16 mouse cellular contexts compared by ENCODE assay signal in genomic region chr19:48378006-48378540, GRCm38 (mm10).
DNase-seq lines count a peak whose midpoint lies in the region; ATAC-seq and TF ChIP-seq lines count a peak whose summit lies in the region.
"Had no signal": no experiment of that assay in that cellular context is flagged by ENCODE, and none has a peak within 500 bp of the region (broad histone marks: within the 10 kb centered on the region; RNA-seq: fewer than 3 reads in every experiment).

No protein-coding gene starts in this region.

- no peaks in the 10 kb centered on the region for H3K4me1 ChIP-seq in hindbrain, postnatal 0 days (ENCODE audit: insufficient read depth, low read length)
- H3K4me1 ChIP-seq in hindbrain, embryonic 12.5 days, result no peaks in the 10 kb centered on the region
- no peaks in the 10 kb centered on the region for H3K4me1 ChIP-seq in lung, adult 2 months (ENCODE audit: control insufficient read depth, insufficient read depth, low read length)
- H3K4me1 ChIP-seq: heart, embryonic 12.5 days; limb, embryonic 13.5 days had no signal

- H3K4me2 ChIP-seq in hindbrain, postnatal 0 days (ENCODE audit: low read depth, low read length), result peak overlapping the region; percentile 44
- no peak overlapping the region for H3K4me2 ChIP-seq in hindbrain, embryonic 12.5 days (replicated peaks)
- H3K4me2 ChIP-seq: heart, embryonic 12.5 days; limb, embryonic 13.5 days had no signal

- H3K36me3 ChIP-seq in hindbrain, postnatal 0 days (ENCODE audit: insufficient read depth, low read length), result no peaks in the 10 kb centered on the region
- no peaks in the 10 kb centered on the region for H3K36me3 ChIP-seq in hindbrain, embryonic 12.5 days
- H3K36me3 ChIP-seq: heart, embryonic 12.5 days; limb, embryonic 13.5 days had no signal

- H3K27me3 ChIP-seq in hindbrain, postnatal 0 days (ENCODE audit: insufficient read depth, low read length), result no peaks in the 10 kb centered on the region
- no peaks in the 10 kb centered on the region for H3K27me3 ChIP-seq in hindbrain, embryonic 12.5 days
- H3K27me3 ChIP-seq: heart, embryonic 12.5 days; limb, embryonic 13.5 days had no signal

- DNase-seq in cerebellum, postnatal 25 days, result peak; percentile 9 to 12
- no peak for DNase-seq in cerebellum, adult 18-20 months
- peak; percentile 46 for DNase-seq in hindbrain, postnatal 0 days (ENCODE audit: low spot score)
- peak; percentile 7 for DNase-seq in lung, postnatal 14 days
- DNase-seq in lung, adult 2 months, result no peak
- DNase-seq in brain, adult 2 months (ENCODE audit: low read depth, low spot score), result peak; percentile 26
- DNase-seq in ovary, postnatal 14 days (ENCODE audit: low spot score), result no peak
- DNase-seq: heart, postnatal 36 days; kidney, postnatal 10 days; layer of hippocampus, adult 9-11 months; thymus, postnatal 14 days had no signal

- H3K9me3 ChIP-seq in hindbrain, postnatal 0 days (ENCODE audit: low read length), result no peaks in the 10 kb centered on the region
- H3K9me3 ChIP-seq in hindbrain, embryonic 12.5 days (replicated peaks), result no peaks in the 10 kb centered on the region
- H3K9me3 ChIP-seq: heart, embryonic 12.5 days; limb, embryonic 13.5 days had no signal

- TF ChIP-seq POLR2A in lung, adult 2 months (IDR thresholded peaks at IDR 0.05; ENCODE audit: borderline replicate concordance, extremely low read depth, low read depth, low read length), result no peak

- no peak overlapping the region for H3K4me3 ChIP-seq in hindbrain, postnatal 0 days (ENCODE audit: low read length)
- no peak overlapping the region for H3K4me3 ChIP-seq in hindbrain, embryonic 12.5 days
- H3K4me3 ChIP-seq in lung, adult 2 months (replicated peaks; ENCODE audit: extremely low read depth, low read depth, low read length), result no peak overlapping the region
- H3K4me3 ChIP-seq: heart, embryonic 12.5 days; limb, embryonic 13.5 days had no signal

- H3K9ac ChIP-seq in hindbrain, postnatal 0 days (replicated peaks; ENCODE audit: low read length), result no peak overlapping the region
- H3K9ac ChIP-seq in hindbrain, embryonic 12.5 days, result no peak overlapping the region
- H3K9ac ChIP-seq: heart, embryonic 12.5 days; limb, embryonic 13.5 days; liver, embryonic 14.5 days had no signal

- TF ChIP-seq CTCF in hindbrain, postnatal 0 days (IDR thresholded peaks at IDR 0.05; ENCODE audit: low read depth), result no peak
- TF ChIP-seq CTCF in lung, adult 2 months (IDR thresholded peaks at IDR 0.05; ENCODE audit: insufficient read depth, low read length), result no peak

- ATAC-seq in hindbrain, postnatal 0 days, result no peak
- ATAC-seq in hindbrain, embryonic 12.5 days (ENCODE audit: low FRiP score), result no peak
- ATAC-seq: activated CD4-positive, CD25-positive, alpha-beta regulatory T cell, adult 4 months had no signal

- WGBS in hindbrain, postnatal 0 days, result 46% methylated on average over 11 of the region's 11 CpGs
- WGBS in hindbrain, embryonic 12.5 days, result 84% methylated on average over 11 of the region's 11 CpGs
- 62% methylated on average over 11 of the region's 11 CpGs for WGBS in lung, adult 2 months

- H3K27ac ChIP-seq in hindbrain, postnatal 0 days, result no peak overlapping the region
- H3K27ac ChIP-seq in hindbrain, embryonic 12.5 days, result no peak overlapping the region
- H3K27ac ChIP-seq: limb, embryonic 13.5 days; liver, embryonic 14.5 days had no signal

Comparison
In these comparisons a context has a peak if more than half of its experiments do, and no peak if none do; other contexts are left out.
1. DNase-seq: peak in cerebellum, postnatal 25 days (2 of 2), hindbrain, postnatal 0 days (single experiment), lung, postnatal 14 days (single experiment) and brain, adult 2 months (single experiment); none in cerebellum, adult 18-20 months (0 of 2), lung, adult 2 months (single experiment) and ovary, postnatal 14 days (single experiment).